Mouse (Mus musculus): Measurements from ENCODE around the gene Fam193a. TPM values are rescaled to one million over a fixed set of nuclear protein-coding genes. Genes with fewer than 3 reads are reported as not detected.

The Fam193a gene
- total RNA-seq, 1 experiment, result 19.0 TPM

DNA sequence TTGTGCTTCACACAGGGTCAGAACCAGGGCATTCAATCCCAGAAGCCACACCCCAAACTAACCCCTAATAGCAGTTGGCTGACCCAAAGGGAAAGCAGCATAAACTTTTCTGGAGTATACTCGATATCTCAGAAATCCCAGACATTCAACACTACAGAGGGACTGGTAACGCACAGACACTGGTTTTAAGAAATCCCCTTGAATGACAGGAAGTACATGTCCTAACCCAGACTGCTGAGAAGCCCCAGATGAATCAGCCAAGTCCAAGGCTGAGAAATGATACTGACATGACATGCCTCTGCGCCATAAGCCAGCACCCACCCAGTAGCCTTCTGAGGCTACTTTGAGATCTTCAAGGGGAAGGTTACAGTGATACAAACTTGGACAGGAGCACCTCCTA, 131.9 kb downstream of the Fam193a start:
- Histone ChIP-seq H3K27ac (ENCODE audit: insufficient read depth, low read depth, low read length, poor library complexity, severe bottlenecking) (no peak overlapping the region), H3K9me3 (ENCODE audit: control insufficient read depth, insufficient read depth, low read depth, low read length) (no peaks in the 10 kb centered on the region), H3K9ac (ENCODE audit: insufficient read depth, low read depth, low read length, poor library complexity, severe bottlenecking) (no peak overlapping the region), H3K36me3 (ENCODE audit: control insufficient read depth, insufficient read depth, low read length, poor library complexity, severe bottlenecking) (no peaks in the 10 kb centered on the region; the same call in 1 of the 2 replicates), H3K4me3 (ENCODE audit: insufficient read depth in 1 of 2, low read depth in 1 of 2, low read length in 2 of 2, poor library complexity in 1 of 2, severe bottlenecking in 1 of 2) (no peak overlapping the region), H3K4me1 (ENCODE audit: control insufficient read depth in 2 of 2, insufficient read depth in 2 of 2, low read length in 2 of 2, poor library complexity in 1 of 2) (peaks cover 0 to 2% of the 10 kb centered on the region in 2 experiments; a peak in 1 of 4 replicates)
- in situ Hi-C loops (cut with MboI; ENCODE audit: low sequenced_read_pairs in 2 of 2, unreplicated experiment in 2 of 2), result no loop called here
- no peak for DNase-seq (ENCODE audit: low read depth, low spot score)
- TF ChIP-seq HCFC1 (IDR thresholded peaks at IDR 0.05; ENCODE audit: borderline replicate concordance, insufficient read depth, low read length) (no peak), ZC3H11A (IDR thresholded peaks at IDR 0.05; ENCODE audit: borderline replicate concordance, low read depth, low read length) (no peak), ZNF384 (IDR thresholded peaks at IDR 0.05; ENCODE audit: low read depth, low read length) (no peak), MAFK (IDR thresholded peaks at IDR 0.05; ENCODE audit: insufficient read depth, low read depth, low read length) (no peak), CHD2 (IDR thresholded peaks at IDR 0.05; ENCODE audit: low read depth, low read length) (no peak)

DNA sequence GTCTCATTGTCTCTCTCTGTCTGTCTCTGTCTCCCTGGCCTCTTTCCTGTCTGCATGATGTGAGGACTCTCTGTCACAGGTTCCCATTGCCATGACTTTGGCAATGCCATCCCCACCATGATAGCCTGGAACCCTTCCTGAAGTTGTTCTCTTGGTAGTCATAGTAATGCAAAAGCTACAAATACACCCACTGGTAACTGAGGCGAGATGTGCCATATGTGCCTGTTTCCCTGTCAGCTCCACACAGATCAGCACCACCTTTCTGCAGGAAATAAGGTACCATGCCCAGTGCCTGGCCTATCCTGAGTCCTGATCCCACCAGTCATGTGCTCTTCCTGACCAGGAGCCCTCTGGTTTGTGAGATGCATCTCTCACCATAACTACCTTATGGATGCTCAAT, 132.7 kb downstream of the Fam193a start:
- in situ Hi-C loops (cut with MboI; ENCODE audit: low sequenced_read_pairs in 2 of 2, unreplicated experiment in 2 of 2), result no loop called here
- Histone ChIP-seq H3K36me3 (ENCODE audit: control insufficient read depth, insufficient read depth, low read length, poor library complexity, severe bottlenecking) (no peaks in the 10 kb centered on the region), H3K4me1 (ENCODE audit: control insufficient read depth in 2 of 2, insufficient read depth in 2 of 2, low read length in 2 of 2, poor library complexity in 1 of 2) (peaks cover 0 to 2% of the 10 kb centered on the region in 2 experiments; a peak in 1 of 4 replicates), H3K9ac (ENCODE audit: insufficient read depth, low read depth, low read length, poor library complexity, severe bottlenecking) (no peak overlapping the region), H3K4me3 (ENCODE audit: insufficient read depth in 1 of 2, low read depth in 1 of 2, low read length in 2 of 2, poor library complexity in 1 of 2, severe bottlenecking in 1 of 2) (no peak overlapping the region), H3K27ac (ENCODE audit: insufficient read depth, low read depth, low read length, poor library complexity, severe bottlenecking) (no peak overlapping the region), H3K9me3 (ENCODE audit: control insufficient read depth, insufficient read depth, low read depth, low read length) (no peaks in the 10 kb centered on the region)
- DNase-seq (ENCODE audit: low read depth, low spot score), result no peak
- TF ChIP-seq MAFK (IDR thresholded peaks at IDR 0.05; ENCODE audit: insufficient read depth, low read depth, low read length) (no peak), ZC3H11A (IDR thresholded peaks at IDR 0.05; ENCODE audit: borderline replicate concordance, low read depth, low read length) (no peak), HCFC1 (IDR thresholded peaks at IDR 0.05; ENCODE audit: borderline replicate concordance, insufficient read depth, low read length) (no peak), ZNF384 (IDR thresholded peaks at IDR 0.05; ENCODE audit: low read depth, low read length) (no peak), CHD2 (IDR thresholded peaks at IDR 0.05; ENCODE audit: low read depth, low read length) (no peak)

DNA sequence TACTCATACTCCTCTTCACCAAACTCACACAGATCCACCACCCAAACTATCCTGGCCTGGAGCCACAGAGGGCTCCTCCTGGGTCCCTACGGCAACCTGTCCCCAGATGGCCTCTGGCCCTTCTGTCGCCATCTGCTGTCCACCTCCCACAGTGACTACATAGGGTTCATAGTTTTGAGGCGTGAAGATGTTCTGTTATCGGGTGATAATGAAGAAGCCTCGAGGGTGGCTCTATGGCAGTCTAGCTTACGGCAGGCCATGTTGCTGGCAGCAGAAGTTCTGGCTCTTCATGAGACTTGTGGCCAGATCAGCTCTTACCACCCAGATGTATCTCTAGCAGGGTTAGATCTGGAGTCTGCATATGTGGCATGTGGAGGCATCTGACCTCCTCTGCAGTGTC, 133.1 kb downstream of the Fam193a start:
- in situ Hi-C loops (cut with MboI; ENCODE audit: low sequenced_read_pairs in 2 of 2, unreplicated experiment in 2 of 2), result no loop called here
- TF ChIP-seq ZNF384 (IDR thresholded peaks at IDR 0.05; ENCODE audit: low read depth, low read length) (no peak), ZC3H11A (IDR thresholded peaks at IDR 0.05; ENCODE audit: borderline replicate concordance, low read depth, low read length) (no peak), MAFK (IDR thresholded peaks at IDR 0.05; ENCODE audit: insufficient read depth, low read depth, low read length) (no peak), HCFC1 (IDR thresholded peaks at IDR 0.05; ENCODE audit: borderline replicate concordance, insufficient read depth, low read length) (no peak), CHD2 (IDR thresholded peaks at IDR 0.05; ENCODE audit: low read depth, low read length) (no peak)
- DNase-seq (ENCODE audit: low read depth, low spot score), result no peak
- Histone ChIP-seq H3K9me3 (ENCODE audit: control insufficient read depth, insufficient read depth, low read depth, low read length) (no peaks in the 10 kb centered on the region), H3K4me3 (ENCODE audit: insufficient read depth in 1 of 2, low read depth in 1 of 2, low read length in 2 of 2, poor library complexity in 1 of 2, severe bottlenecking in 1 of 2) (no peak overlapping the region), H3K27ac (ENCODE audit: insufficient read depth, low read depth, low read length, poor library complexity, severe bottlenecking) (no peak overlapping the region), H3K9ac (ENCODE audit: insufficient read depth, low read depth, low read length, poor library complexity, severe bottlenecking) (no peak overlapping the region), H3K36me3 (ENCODE audit: control insufficient read depth, insufficient read depth, low read length, poor library complexity, severe bottlenecking) (no peaks in the 10 kb centered on the region), H3K4me1 (ENCODE audit: control insufficient read depth in 2 of 2, insufficient read depth in 2 of 2, low read length in 2 of 2, poor library complexity in 1 of 2) (peaks cover 0 to 2% of the 10 kb centered on the region in 2 experiments; a peak in 1 of 4 replicates)

DNA sequence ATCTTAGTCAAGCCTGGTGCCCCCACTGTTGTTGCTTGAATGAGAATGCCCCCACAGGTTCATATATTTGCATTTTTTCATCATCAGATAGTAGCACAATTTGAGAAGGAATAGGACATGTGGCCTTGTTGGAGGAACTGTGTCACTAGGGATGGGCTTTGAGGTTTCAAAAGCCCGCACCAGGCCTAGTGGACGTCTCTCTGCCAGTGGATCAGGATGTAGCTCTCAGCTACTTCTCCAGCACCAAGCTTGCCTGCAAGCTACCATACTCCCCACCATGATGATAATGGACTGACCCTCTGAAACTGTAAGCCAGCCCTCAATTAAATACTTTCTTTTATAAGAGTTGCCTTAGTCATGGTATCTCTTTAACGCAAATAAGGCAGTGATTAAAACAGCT, 142.8 kb downstream of the Fam193a start:
- no peak for DNase-seq (ENCODE audit: low read depth, low spot score)
- H3K4me3 ChIP-seq (ENCODE audit: insufficient read depth in 1 of 2, low read depth in 1 of 2, low read length in 2 of 2, poor library complexity in 1 of 2, severe bottlenecking in 1 of 2), result no peak overlapping the region
- in situ Hi-C loops (cut with MboI; ENCODE audit: low sequenced_read_pairs in 2 of 2, unreplicated experiment in 2 of 2), result loop anchor here in 1 of 2 experiments (10.0 kb wide), 1 partner anchor 132 kb away; no protein-coding TSS in a partner anchor
- no peak overlapping the region for H3K27ac ChIP-seq (ENCODE audit: insufficient read depth, low read depth, low read length, poor library complexity, severe bottlenecking)
- no peak for TF ChIP-seq CHD2 (IDR thresholded peaks at IDR 0.05; ENCODE audit: low read depth, low read length)
- TF ChIP-seq ZNF384 (IDR thresholded peaks at IDR 0.05; ENCODE audit: low read depth, low read length), result no peak
- TF ChIP-seq ZC3H11A (IDR thresholded peaks at IDR 0.05; ENCODE audit: borderline replicate concordance, low read depth, low read length), result no peak
- TF ChIP-seq MAFK (IDR thresholded peaks at IDR 0.05; ENCODE audit: insufficient read depth, low read depth, low read length), result no peak
- no peak for TF ChIP-seq HCFC1 (IDR thresholded peaks at IDR 0.05; ENCODE audit: borderline replicate concordance, insufficient read depth, low read length)
- no peaks in the 10 kb centered on the region for H3K36me3 ChIP-seq (ENCODE audit: control insufficient read depth, insufficient read depth, low read length, poor library complexity, severe bottlenecking)
- peaks cover 0 to 3% of the 10 kb centered on the region in 2 experiments; a peak in 2 of 4 replicates for H3K4me1 ChIP-seq (ENCODE audit: control insufficient read depth in 2 of 2, insufficient read depth in 2 of 2, low read length in 2 of 2, poor library complexity in 1 of 2)
- no peak overlapping the region for H3K9ac ChIP-seq (ENCODE audit: insufficient read depth, low read depth, low read length, poor library complexity, severe bottlenecking)
- no peaks in the 10 kb centered on the region for H3K9me3 ChIP-seq (ENCODE audit: control insufficient read depth, insufficient read depth, low read depth, low read length)
